Mouse (Mus musculus) megakaryocyte, embryonic 14.5 days (primary cell): ENCODE results near the gene Mef2b.

ENCODE experiments used
- FLI1 ChIP-seq: IDR thresholded peaks from 2 replicates; pipeline ENCODE4 v1.6.1; 2012; ENCODE audit warnings: low read length, inconsistent platforms, mixed read lengths
- GATA1 ChIP-seq: IDR thresholded peaks from 3 replicates; pipeline ENCODE4 v1.6.1; 2012; ENCODE audit warnings: mixed read lengths, low read length, inconsistent platforms, borderline replicate concordance

- TF ChIP-seq GATA1 (no peak), FLI1 (no peak)
Observed at GRCm38 (mm10) chr8:70114488-70114887, 25.0 kb upstream of the Mef2b start.
